Mouse (Mus musculus) liver, embryonic 13.5 days (tissue): ENCODE data around the gene Magix. TPM values are rescaled to one million over a fixed set of nuclear protein-coding genes. Genes with fewer than 3 reads are reported as not detected.

Experiments
- polyA plus RNA-seq: library from polyadenylated mRNA; unstranded; fragments of >200 nt; fragmentation: Nextera tagmentation; extraction: Ambion mirVana; gene quantifications from 2 replicates; pipeline ENCODE4 v1.2.1, GENCODE M21; 2015

The Magix gene
- polyA plus RNA-seq, 1 experiment from 2014 or later, result not detected

Other genes with a start within 250 kb of the Magix start
- gene Foxp3, start 107.6 kb downstream of the Magix start, polyA plus RNA-seq, result 0.05 TPM in 1 of 2 replicates, not detected in the other
- gene Ppp1r3f, start 107.0 kb downstream of the Magix start, polyA plus RNA-seq, result 0.17 and 0.37 TPM in 2 replicates
- 22.3 and 23.4 TPM in 2 replicates for gene Ccdc22, start 75.7 kb downstream of the Magix start, polyA plus RNA-seq
- gene Cacna1f, start 74.2 kb downstream of the Magix start, polyA plus RNA-seq, result 0.10 TPM in 1 of 2 replicates, not detected in the other
- 0.34 and 0.55 TPM in 2 replicates for gene Syp, start 42.8 kb downstream of the Magix start, polyA plus RNA-seq
- 0.86 and 0.95 TPM in 2 replicates for gene Prickle3, start 24.0 kb downstream of the Magix start, polyA plus RNA-seq
- 28.2 and 32.5 TPM in 2 replicates for gene Plp2, start 9.9 kb downstream of the Magix start, polyA plus RNA-seq
- 15.0 and 17.7 TPM in 2 replicates for gene Gpkow, start 15.9 kb upstream of the Magix start, polyA plus RNA-seq
- gene Wdr45, start 33.1 kb upstream of the Magix start, polyA plus RNA-seq, result 13.3 and 15.2 TPM in 2 replicates
- 0.25 TPM in 1 of 2 replicates, not detected in the other for gene Gm45208, start 41.0 kb upstream of the Magix start, polyA plus RNA-seq
- gene Praf2, start 47.2 kb upstream of the Magix start, polyA plus RNA-seq, result 8.3 and 9.1 TPM in 2 replicates
- gene Ccdc120, start 69.7 kb upstream of the Magix start, polyA plus RNA-seq, result 1.7 TPM in 2 replicates
- gene Tfe3, start 81.3 kb upstream of the Magix start, polyA plus RNA-seq, result 8.9 and 10.1 TPM in 2 replicates
- gene Gripap1, start 108.5 kb upstream of the Magix start, polyA plus RNA-seq, result 30.6 and 32.3 TPM in 2 replicates
- gene Kcnd1, start 141.0 kb upstream of the Magix start, polyA plus RNA-seq, result 0.13 and 0.34 TPM in 2 replicates
- 33.8 and 35.7 TPM in 2 replicates for gene Otud5, start 160.1 kb upstream of the Magix start, polyA plus RNA-seq
- gene Pim2, start 197.0 kb upstream of the Magix start, polyA plus RNA-seq, result 2.8 and 4.3 TPM in 2 replicates
- 17.1 and 17.8 TPM in 2 replicates for gene Slc35a2, start 202.8 kb upstream of the Magix start, polyA plus RNA-seq
- gene Pqbp1, start 218.0 kb upstream of the Magix start, polyA plus RNA-seq, result 58.2 and 60.3 TPM in 2 replicates
- 96.5 and 97.0 TPM in 2 replicates for gene Timm17b, start 218.1 kb upstream of the Magix start, polyA plus RNA-seq
- gene Gm10491, start 226.6 kb upstream of the Magix start, polyA plus RNA-seq, result not detected in 2 replicates
- gene Gm10490, start 228.3 kb upstream of the Magix start, polyA plus RNA-seq, result not detected in 2 replicates
- 0.18 and 0.19 TPM in 2 replicates for gene Pcsk1n, start 238.6 kb upstream of the Magix start, polyA plus RNA-seq
- gene Eras, start 247.4 kb upstream of the Magix start, polyA plus RNA-seq, result not detected in 2 replicates